Mouse (Mus musculus): ENCODE data around the gene Svbp. TPM values are rescaled to one million over a fixed set of nuclear protein-coding genes. Genes with fewer than 3 reads are reported as not detected.

The Svbp gene
- polyA plus RNA-seq, 1 experiment from 2014 or later: 54.8 TPM

GRCm38 (mm10) chr4:119185771-119186170 is 9.3 kb upstream of the Svbp start:
- WGBS (ENCODE audit: insufficient replicate concordance): 76% methylated on average over 4 of the region's 4 CpGs
- ATAC-seq: no peak
- Histone ChIP-seq H3K4me1 (ENCODE audit: insufficient read depth) (peaks cover 22% of the 10 kb centered on the region), H3K9me3 (ENCODE audit: low read length) (no peaks in the 10 kb centered on the region), H3K27ac (ENCODE audit: low read depth) (no peak overlapping the region), H3K36me3 (replicated peaks; ENCODE audit: insufficient read depth, low read length) (peaks cover 51% of the 10 kb centered on the region), H3K27me3 (ENCODE audit: insufficient read depth, low read length) (no peaks in the 10 kb centered on the region), H3K4me2 (ENCODE audit: low read depth, low read length) (peak overlapping the region; percentile 76), H3K9ac (replicated peaks) (no peak overlapping the region), H3K4me3 (ENCODE audit: low read depth, low read length) (peak overlapping the region; percentile 51)
- TF ChIP-seq EP300 (IDR thresholded peaks at IDR 0.05; ENCODE audit: low read depth) (no peak), CTCF (IDR thresholded peaks at IDR 0.05; ENCODE audit: low read depth) (no peak)
- no peak for DNase-seq

GRCm38 (mm10) chr4:119188060-119188785 is 6.9 kb upstream of the Svbp start:
- Histone ChIP-seq H3K4me1 (ENCODE audit: insufficient read depth) (peaks cover 10% of the 10 kb centered on the region), H3K4me2 (ENCODE audit: low read depth, low read length) (peak overlapping the region; percentile 76), H3K9ac (replicated peaks) (peak overlapping the region; percentile 65), H3K36me3 (replicated peaks; ENCODE audit: insufficient read depth, low read length) (peaks cover 34% of the 10 kb centered on the region), H3K27me3 (ENCODE audit: insufficient read depth, low read length) (no peaks in the 10 kb centered on the region), H3K27ac (ENCODE audit: low read depth) (peak overlapping the region; percentile 93), H3K4me3 (ENCODE audit: low read depth, low read length) (peak overlapping the region; percentile 51), H3K9me3 (ENCODE audit: low read length) (no peaks in the 10 kb centered on the region)
- ATAC-seq (peak; percentile 20), DNase-seq (peak; percentile 55)
- TF ChIP-seq CTCF (IDR thresholded peaks at IDR 0.05; ENCODE audit: low read depth) (peak; percentile 65), EP300 (IDR thresholded peaks at IDR 0.05; ENCODE audit: low read depth) (peak; percentile 7; the same call in 1 of the 2 replicates)
- WGBS (ENCODE audit: insufficient replicate concordance): 25% methylated on average over 11 of the region's 11 CpGs

GRCm38 (mm10) chr4:119189392-119189791 is 5.7 kb upstream of the Svbp start:
- H3K4me2 ChIP-seq (ENCODE audit: low read depth, low read length): 0 out of 2 replicates have a peak overlapping the region, but pooled peaks have one; percentile 62
- no peaks in the 10 kb centered on the region for H3K27me3 ChIP-seq (ENCODE audit: insufficient read depth, low read length)
- TF ChIP-seq CTCF (IDR thresholded peaks at IDR 0.05; ENCODE audit: low read depth) (no peak), EP300 (IDR thresholded peaks at IDR 0.05; ENCODE audit: low read depth) (no peak)
- H3K4me1 ChIP-seq (ENCODE audit: insufficient read depth): peaks cover 14% of the 10 kb centered on the region
- peaks cover 24% of the 10 kb centered on the region for H3K36me3 ChIP-seq (replicated peaks; ENCODE audit: insufficient read depth, low read length)
- ATAC-seq: no peak
- DNase-seq: no peak
- peak overlapping the region; percentile 93 for H3K27ac ChIP-seq (ENCODE audit: low read depth)
- H3K9ac ChIP-seq (replicated peaks): peak overlapping the region; percentile 73
- 66% methylated on average over 6 of the region's 6 CpGs for WGBS (ENCODE audit: insufficient replicate concordance)
- no peaks in the 10 kb centered on the region for H3K9me3 ChIP-seq (ENCODE audit: low read length)
- peak overlapping the region; percentile 51 for H3K4me3 ChIP-seq (ENCODE audit: low read depth, low read length)

GRCm38 (mm10) chr4:119189864-119190263 is 5.2 kb upstream of the Svbp start, which contains the start of gene Ermap:
TSS of gene Ermap (minus strand) at chr4:119190011.
- Histone ChIP-seq H3K4me1 (ENCODE audit: insufficient read depth) (peaks cover 19% of the 10 kb centered on the region), H3K27me3 (ENCODE audit: insufficient read depth, low read length) (no peaks in the 10 kb centered on the region), H3K9me3 (ENCODE audit: low read length) (no peaks in the 10 kb centered on the region), H3K4me3 (ENCODE audit: low read depth, low read length) (peak within 1 kb of the TSS; percentile 51), H3K9ac (replicated peaks) (peak within 1 kb of the TSS; percentile 73), H3K4me2 (ENCODE audit: low read depth, low read length) (peak within 1 kb of the TSS; percentile 76), H3K27ac (ENCODE audit: low read depth) (peak within 1 kb of the TSS; percentile 93), H3K36me3 (replicated peaks; ENCODE audit: insufficient read depth, low read length) (peaks cover 20% of the 10 kb centered on the region)
- DNase-seq (peak; percentile 77), ATAC-seq (peak; percentile 90)
- WGBS (ENCODE audit: insufficient replicate concordance): 42% methylated on average over 6 of the region's 6 CpGs
- TF ChIP-seq EP300 (IDR thresholded peaks at IDR 0.05; ENCODE audit: low read depth) (peak; percentile 93), CTCF (IDR thresholded peaks at IDR 0.05; ENCODE audit: low read depth) (no peak)

GRCm38 (mm10) chr4:119190618-119191017 is 4.5 kb upstream of the Svbp start:
- peak overlapping the region; percentile 62 for H3K4me2 ChIP-seq (ENCODE audit: low read depth, low read length)
- H3K36me3 ChIP-seq (replicated peaks; ENCODE audit: insufficient read depth, low read length): peaks cover 18% of the 10 kb centered on the region
- H3K9ac ChIP-seq (replicated peaks): peak overlapping the region; percentile 73
- no peak for TF ChIP-seq CTCF (IDR thresholded peaks at IDR 0.05; ENCODE audit: low read depth)
- TF ChIP-seq EP300 (IDR thresholded peaks at IDR 0.05; ENCODE audit: low read depth): peak; percentile 92
- 46% methylated on average over 8 of the region's 8 CpGs for WGBS (ENCODE audit: insufficient replicate concordance)
- DNase-seq (peak; percentile 77), ATAC-seq (peak; percentile 61)
- peak overlapping the region; percentile 51 for H3K4me3 ChIP-seq (ENCODE audit: low read depth, low read length)
- peak overlapping the region; percentile 93 for H3K27ac ChIP-seq (ENCODE audit: low read depth)
- H3K9me3 ChIP-seq (ENCODE audit: low read length): no peaks in the 10 kb centered on the region
- H3K4me1 ChIP-seq (ENCODE audit: insufficient read depth): peaks cover 20% of the 10 kb centered on the region
- H3K27me3 ChIP-seq (ENCODE audit: insufficient read depth, low read length): no peaks in the 10 kb centered on the region

GRCm38 (mm10) chr4:119191273-119191672 is 3.8 kb upstream of the Svbp start:
- Histone ChIP-seq H3K4me1 (ENCODE audit: insufficient read depth) (peaks cover 19% of the 10 kb centered on the region), H3K9me3 (ENCODE audit: low read length) (no peaks in the 10 kb centered on the region), H3K4me3 (ENCODE audit: low read depth, low read length) (no peak overlapping the region), H3K9ac (replicated peaks) (peak overlapping the region; percentile 39; the same call in 1 of the 2 replicates), H3K27ac (ENCODE audit: low read depth) (peak overlapping the region; percentile 93), H3K27me3 (ENCODE audit: insufficient read depth, low read length) (no peaks in the 10 kb centered on the region), H3K4me2 (ENCODE audit: low read depth, low read length) (peak overlapping the region; percentile 62), H3K36me3 (replicated peaks; ENCODE audit: insufficient read depth, low read length) (peaks cover 16% of the 10 kb centered on the region)
- DNase-seq (no peak), ATAC-seq (no peak)
- TF ChIP-seq EP300 (IDR thresholded peaks at IDR 0.05; ENCODE audit: low read depth) (no peak), CTCF (IDR thresholded peaks at IDR 0.05; ENCODE audit: low read depth) (no peak)
- 58% methylated on average over 3 of the region's 3 CpGs for WGBS (ENCODE audit: insufficient replicate concordance)

All from liver, postnatal 0 days (tissue).